Mouse (Mus musculus) midbrain, embryonic 11.5 days (tissue): ENCODE results near the gene Pbx1. TPM values are rescaled to one million over a fixed set of nuclear protein-coding genes. Genes with fewer than 3 reads are reported as not detected.

Experiments used
- ATAC-seq: fragments of 200-750 bp; cut with Nextera tagmentation; 2 replicates; pipeline ENCODE4 v1.8.0; 2017; ENCODE audit warnings: moderate TSS enrichment, moderate library complexity; ENCODE audit not compliant: low FRiP score
- DNase-seq: peaks from one replicate; pipeline ENCODE4 v3.0.0; 2015; ENCODE audit warnings: low spot score; ENCODE audit errors: missing footprints
- H3K27ac ChIP-seq: fragments of 300-500 bp; sonication (generic); 2 replicates; pipeline ENCODE4 v1.5.1; 2014; ENCODE audit warnings: low read depth, low read length
- H3K27me3 ChIP-seq: fragments of 300-500 bp; sonication (generic); 2 replicates; pipeline ENCODE4 v1.6.1; 2014; ENCODE audit warnings: mild to moderate bottlenecking, low read length, moderate library complexity, mixed read lengths; ENCODE audit not compliant: control insufficient read depth, insufficient read depth
- H3K36me3 ChIP-seq: fragments of 300-500 bp; sonication (generic); 2 replicates; pipeline ENCODE4 v1.6.1; 2014; ENCODE audit warnings: mild to moderate bottlenecking, low read length, moderate library complexity, mixed read lengths; ENCODE audit not compliant: control insufficient read depth, insufficient read depth
- H3K4me1 ChIP-seq: fragments of 300-500 bp; sonication (generic); 2 replicates; pipeline ENCODE4 v1.6.1; 2014; ENCODE audit warnings: low read length; ENCODE audit not compliant: control insufficient read depth, insufficient read depth
- H3K4me2 ChIP-seq: fragments of 300-500 bp; sonication (generic); 2 replicates; pipeline ENCODE4 v1.6.1; 2014; ENCODE audit warnings: mild to moderate bottlenecking, moderate library complexity
- H3K4me3 ChIP-seq: fragments of 300-500 bp; sonication (generic); 2 replicates; pipeline ENCODE4 v1.5.1; 2014; ENCODE audit warnings: low read depth, low read length
- H3K9ac ChIP-seq: fragments of 300-500 bp; sonication (generic); 2 replicates; pipeline ENCODE4 v1.6.1; 2014; ENCODE audit warnings: low read length
- H3K9me3 ChIP-seq: fragments of 300-500 bp; sonication (generic); 2 replicates; pipeline ENCODE4 v1.6.1; 2016; ENCODE audit warnings: low read length; ENCODE audit not compliant: control insufficient read depth
- WGBS: fragments of 180-500 bp; shearing (Covaris S2); extraction: QIAGEN DNeasy Blood & Tissue Kit; methylation state at CpG from one replicate; pipeline ENCODE4 v1.1.7; 2014; 5-methylcytosine and 5-hydroxymethylcytosine counted together
- polyA plus RNA-seq: library from polyadenylated mRNA; unstranded; fragments of >200 nt; fragmentation: Nextera tagmentation; extraction: Ambion mirVana; gene quantifications from 2 replicates; pipeline ENCODE4 v1.2.1, GENCODE M21; 2014

Pbx1 gene
- polyA plus RNA-seq, 1 experiment from 2014 or later = 49.3 TPM

DNA sequence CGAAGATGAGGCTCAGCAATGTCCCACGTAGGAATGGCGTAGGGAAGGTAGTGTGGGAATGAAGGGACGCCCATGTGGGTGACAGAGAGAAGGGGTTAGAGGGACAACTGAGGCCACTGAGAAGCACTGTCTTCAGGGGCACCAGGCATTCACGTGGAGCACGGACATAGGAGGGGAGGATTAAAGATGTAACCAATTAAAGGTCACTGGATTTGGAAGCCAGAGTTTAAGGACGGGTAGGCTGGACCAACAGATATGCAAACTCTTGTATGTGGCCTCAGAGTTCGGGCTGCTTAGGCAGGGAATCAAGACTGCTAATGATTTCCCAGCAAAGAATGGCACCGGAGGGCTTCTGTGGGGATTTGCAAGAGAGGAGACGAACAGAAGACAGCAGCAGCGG, 252.4 kb downstream of the Pbx1 start:
- H3K36me3 ChIP-seq = peaks cover 2% of the 10 kb centered on the region
- no peak overlapping the region for H3K4me2 ChIP-seq
- no peak overlapping the region for H3K4me3 ChIP-seq
- WGBS = 85% methylated on average over 11 of the region's 11 CpGs
- no peak overlapping the region for H3K9ac ChIP-seq
- H3K27ac ChIP-seq = no peak overlapping the region
- no peak for ATAC-seq
- no peaks in the 10 kb centered on the region for H3K9me3 ChIP-seq
- DNase-seq = no peak
- no peaks in the 10 kb centered on the region for H3K4me1 ChIP-seq
- H3K27me3 ChIP-seq = no peaks in the 10 kb centered on the region

DNA sequence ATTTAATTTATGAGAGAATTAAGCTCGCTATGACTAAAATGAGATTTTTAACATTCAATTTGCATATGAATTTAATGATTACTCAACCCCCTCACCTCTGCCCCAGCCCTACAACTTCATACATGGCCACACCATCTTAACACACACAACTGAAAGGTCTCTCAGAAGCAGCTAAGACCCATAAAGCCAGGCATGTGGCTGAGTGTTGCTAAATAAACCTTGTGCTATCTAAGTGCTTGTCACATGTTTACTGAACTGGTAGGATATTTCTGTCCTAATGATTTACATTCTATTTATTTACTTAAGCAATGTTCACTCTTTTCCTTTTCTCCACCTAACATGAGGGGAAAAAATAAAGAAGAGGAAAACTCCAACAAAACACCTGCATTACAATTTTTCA, 253.5 kb downstream of the Pbx1 start:
- Histone ChIP-seq H3K9ac (no peak overlapping the region), H3K27me3 (no peaks in the 10 kb centered on the region), H3K4me2 (no peak overlapping the region), H3K36me3 (peaks cover 6% of the 10 kb centered on the region), H3K4me3 (no peak overlapping the region), H3K9me3 (no peaks in the 10 kb centered on the region), H3K27ac (no peak overlapping the region), H3K4me1 (no peaks in the 10 kb centered on the region)
- DNase-seq = no peak
- WGBS = 78% methylated on average over 1 of the region's 1 CpGs
- no peak for ATAC-seq

DNA sequence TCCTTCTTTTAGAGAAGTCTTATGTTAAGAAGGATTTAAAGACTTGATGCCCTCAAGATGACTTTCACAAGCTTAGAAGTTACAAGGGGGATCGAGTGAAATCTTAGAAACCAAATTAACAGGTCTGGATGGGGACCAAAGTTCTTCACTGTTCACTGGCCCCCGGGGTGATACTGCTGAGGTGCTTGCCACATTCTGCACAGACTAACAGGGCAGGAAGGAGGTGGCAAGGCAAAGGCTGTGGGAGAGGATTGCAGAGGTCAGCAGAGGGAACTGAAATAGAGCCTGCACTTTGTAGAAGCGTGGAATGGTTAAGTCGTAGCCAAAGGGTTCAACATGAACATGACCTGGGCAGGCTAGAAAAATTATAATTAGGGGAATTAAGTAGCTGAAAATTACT, 256.5 kb downstream of the Pbx1 start:
- no peaks in the 10 kb centered on the region for H3K9me3 ChIP-seq
- ATAC-seq = no peak
- H3K4me2 ChIP-seq = no peak overlapping the region
- peaks cover 4% of the 10 kb centered on the region; the same call in 1 of the 2 replicates for H3K36me3 ChIP-seq
- H3K9ac ChIP-seq = no peak overlapping the region
- 88% methylated on average over 4 of the region's 4 CpGs for WGBS
- no peaks in the 10 kb centered on the region for H3K4me1 ChIP-seq
- DNase-seq = no peak
- no peak overlapping the region for H3K27ac ChIP-seq
- H3K4me3 ChIP-seq = no peak overlapping the region
- H3K27me3 ChIP-seq = no peaks in the 10 kb centered on the region

DNA sequence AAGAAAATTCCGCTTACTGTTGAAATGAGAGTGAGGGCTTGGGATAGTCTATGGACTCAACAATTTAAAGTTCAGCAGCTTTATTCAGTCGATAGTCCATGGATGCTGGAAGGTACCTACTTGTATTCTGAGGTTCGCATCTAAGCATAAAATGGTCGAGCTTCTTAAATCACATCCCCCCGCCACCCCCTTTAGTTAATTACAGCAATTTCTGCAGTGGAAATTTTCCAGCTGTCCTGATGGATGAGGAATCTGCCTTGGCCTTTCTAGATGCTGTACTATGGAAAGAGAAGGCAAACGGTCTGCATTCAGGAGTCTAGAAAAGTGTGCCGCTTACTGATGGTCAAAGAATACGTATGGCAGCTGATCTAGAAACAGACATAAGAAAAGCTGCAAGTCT, 262.3 kb downstream of the Pbx1 start:
- H3K27me3 ChIP-seq = no peaks in the 10 kb centered on the region
- H3K4me3 ChIP-seq = no peak overlapping the region
- 91% methylated on average over 8 of the region's 8 CpGs for WGBS
- H3K36me3 ChIP-seq = peaks cover 4% of the 10 kb centered on the region; the same call in 1 of the 2 replicates
- H3K4me1 ChIP-seq = no peaks in the 10 kb centered on the region; the same call in 1 of the 2 replicates
- H3K27ac ChIP-seq = no peak overlapping the region
- no peaks in the 10 kb centered on the region for H3K9me3 ChIP-seq
- DNase-seq = no peak
- no peak overlapping the region for H3K4me2 ChIP-seq
- no peak for ATAC-seq
- H3K9ac ChIP-seq = no peak overlapping the region

DNA sequence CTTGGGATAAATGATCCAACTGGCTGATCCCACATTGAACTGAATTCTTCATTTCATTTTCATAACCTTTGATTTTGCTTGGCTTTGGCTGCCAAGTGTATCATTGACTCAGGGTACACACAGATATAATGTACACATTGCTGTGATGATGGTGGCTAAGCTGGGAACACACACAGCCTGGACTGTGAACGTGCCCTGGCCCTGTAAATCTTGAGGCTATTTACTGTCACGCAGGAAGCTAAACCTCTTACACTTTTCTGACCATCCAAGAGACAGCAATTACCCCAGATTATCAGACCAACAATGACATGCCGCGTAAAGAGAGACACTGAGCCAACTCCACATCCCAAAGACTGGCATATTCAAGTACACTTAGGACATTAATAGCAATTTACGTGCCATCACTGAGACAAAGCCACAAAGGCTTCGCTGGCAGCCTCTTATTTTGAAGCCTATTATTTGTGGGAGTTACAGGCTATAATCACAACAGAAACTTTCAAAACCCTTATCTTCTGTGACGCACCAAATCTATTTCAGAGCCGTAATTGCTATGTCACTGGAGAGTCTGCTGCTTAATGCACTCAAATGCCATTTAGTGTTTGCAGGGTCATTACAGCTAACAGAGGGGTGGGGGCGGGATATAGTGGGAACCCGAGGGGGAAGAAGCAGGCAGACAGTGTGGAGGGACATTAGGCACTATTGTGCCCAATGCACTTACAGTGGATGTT, 262.9 kb downstream of the Pbx1 start:
- no peak overlapping the region for H3K27ac ChIP-seq
- 81% methylated on average over 10 of the region's 10 CpGs for WGBS
- H3K4me1 ChIP-seq = no peaks in the 10 kb centered on the region; the same call in none of the 2 replicates
- H3K4me2 ChIP-seq = no peak overlapping the region
- H3K9ac ChIP-seq = no peak overlapping the region
- H3K9me3 ChIP-seq = no peaks in the 10 kb centered on the region
- H3K27me3 ChIP-seq = no peaks in the 10 kb centered on the region
- peaks cover 4% of the 10 kb centered on the region; the same call in 1 of the 2 replicates for H3K36me3 ChIP-seq
- H3K4me3 ChIP-seq = no peak overlapping the region
- no peak for ATAC-seq
- DNase-seq = no peak

DNA sequence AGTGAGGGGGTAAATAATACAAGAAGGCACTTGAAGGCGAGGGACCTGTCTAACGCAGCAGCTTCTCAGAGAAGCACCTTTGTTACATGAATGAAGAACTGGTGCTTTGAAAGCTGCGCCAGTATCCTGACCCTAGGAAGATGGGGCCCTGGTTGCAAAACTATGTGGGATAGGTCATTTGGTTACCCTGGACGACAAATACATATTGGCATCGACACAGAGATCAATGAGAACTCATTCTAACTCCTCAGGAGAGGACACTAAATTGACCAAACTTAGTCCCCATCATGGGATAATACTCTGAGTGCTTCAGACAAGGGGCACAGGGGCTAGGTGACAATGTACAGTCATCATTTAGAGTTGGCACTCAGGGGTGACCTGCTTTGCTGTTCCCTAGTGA, 264.3 kb downstream of the Pbx1 start:
- no peak overlapping the region for H3K9ac ChIP-seq
- H3K4me1 ChIP-seq = peaks cover 4% of the 10 kb centered on the region
- no peak overlapping the region for H3K27ac ChIP-seq
- DNase-seq (no peak), ATAC-seq (no peak)
- no peaks in the 10 kb centered on the region for H3K36me3 ChIP-seq
- H3K27me3 ChIP-seq = no peaks in the 10 kb centered on the region
- H3K4me2 ChIP-seq = no peak overlapping the region
- H3K9me3 ChIP-seq = no peaks in the 10 kb centered on the region
- no peak overlapping the region for H3K4me3 ChIP-seq
- WGBS = 90% methylated on average over 5 of the region's 5 CpGs

DNA sequence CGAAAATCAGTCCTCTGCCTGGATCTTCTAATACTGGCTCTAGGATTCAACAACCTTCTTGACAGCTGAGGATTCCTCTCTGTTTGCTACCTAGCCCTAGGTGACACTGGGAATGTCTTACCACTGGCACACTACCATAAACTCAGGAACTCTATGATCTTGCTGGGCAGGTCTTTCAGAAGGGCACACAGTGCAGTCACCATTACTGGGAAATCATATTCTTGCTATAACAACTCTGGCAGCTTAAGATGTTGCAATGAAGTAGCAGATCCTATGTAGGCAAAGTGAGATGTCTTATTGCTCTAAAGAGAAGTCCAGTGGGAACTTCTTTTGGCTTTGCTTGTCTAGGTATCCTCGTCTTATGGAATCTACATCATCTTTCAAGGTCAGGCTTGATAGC, 265.2 kb downstream of the Pbx1 start:
- H3K9me3 ChIP-seq = no peaks in the 10 kb centered on the region
- H3K27me3 ChIP-seq = no peaks in the 10 kb centered on the region
- no peak overlapping the region for H3K9ac ChIP-seq
- no peak overlapping the region for H3K4me3 ChIP-seq
- no peak for DNase-seq
- no peak overlapping the region for H3K4me2 ChIP-seq
- ATAC-seq = no peak
- no peaks in the 10 kb centered on the region for H3K36me3 ChIP-seq
- 91% methylated on average over 2 of the region's 2 CpGs for WGBS
- no peak overlapping the region for H3K27ac ChIP-seq
- peaks cover 4% of the 10 kb centered on the region for H3K4me1 ChIP-seq

DNA sequence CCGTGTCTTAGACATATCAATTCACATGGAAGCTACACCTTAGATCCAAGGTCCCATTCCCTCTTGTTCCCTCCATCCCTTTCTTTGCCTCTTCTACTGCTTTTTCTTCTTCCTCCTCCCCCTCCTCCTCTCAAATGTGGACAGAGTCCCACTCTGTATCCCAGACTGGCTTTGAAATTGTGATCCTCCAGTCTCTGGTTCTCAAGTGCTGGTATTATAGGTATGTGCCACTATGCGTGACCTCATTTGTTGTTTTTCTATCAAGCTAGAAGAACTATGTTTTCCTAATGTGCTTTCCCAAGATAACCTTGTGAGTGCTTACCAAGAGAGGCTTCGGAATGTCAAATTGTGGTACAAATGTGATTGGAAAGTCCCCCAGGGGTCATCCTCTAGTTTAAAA, 267.1 kb downstream of the Pbx1 start:
- Histone ChIP-seq H3K4me2 (no peak overlapping the region), H3K36me3 (peaks cover under 1% of the 10 kb centered on the region; the same call in 1 of the 2 replicates), H3K4me3 (no peak overlapping the region), H3K4me1 (peaks cover 4% of the 10 kb centered on the region), H3K27ac (no peak overlapping the region), H3K9ac (no peak overlapping the region), H3K27me3 (no peaks in the 10 kb centered on the region), H3K9me3 (no peaks in the 10 kb centered on the region)
- ATAC-seq = no peak
- no peak for DNase-seq
- 82% methylated on average over 3 of the region's 3 CpGs for WGBS

DNA sequence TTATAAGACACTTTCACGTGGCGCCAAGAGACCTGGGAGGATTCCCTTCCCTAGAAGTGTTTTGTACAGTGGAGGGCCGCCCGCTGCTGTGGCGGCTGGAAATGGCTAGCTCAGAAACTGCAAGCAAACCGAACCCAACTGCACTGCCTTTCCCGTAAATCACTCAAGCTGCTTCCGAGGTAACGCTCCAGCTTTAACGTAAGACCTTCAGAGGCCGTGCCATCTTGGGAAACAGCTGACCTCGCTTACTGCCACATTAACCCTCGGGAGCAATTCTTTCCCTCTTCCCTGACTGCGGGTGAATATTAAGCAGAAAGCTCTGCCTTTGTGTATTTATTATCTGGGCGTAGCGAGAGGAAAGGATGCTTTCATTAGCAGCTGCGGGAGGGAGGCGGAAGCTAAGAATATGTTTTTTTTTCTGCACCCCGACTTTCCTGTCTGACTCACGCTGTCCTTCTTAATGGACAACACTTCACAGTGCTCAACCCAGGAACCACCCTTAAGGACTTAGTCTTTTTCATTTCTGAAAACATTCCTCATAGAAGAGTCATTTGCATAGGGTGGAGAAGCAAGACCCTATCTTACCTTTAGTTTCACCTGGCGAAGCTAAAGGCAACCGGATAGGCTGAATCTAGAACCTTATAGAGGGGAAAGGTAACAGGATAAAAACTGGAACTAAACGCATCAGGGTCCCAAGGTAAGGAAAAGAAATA, 268.4 kb downstream of the Pbx1 start:
- Histone ChIP-seq H3K9ac (0 out of 2 replicates have a peak overlapping the region, but pooled peaks have one; percentile 3), H3K27ac (peak overlapping the region; percentile 8; the same call in 1 of the 2 replicates), H3K4me1 (peaks cover 4% of the 10 kb centered on the region; the same call in 1 of the 2 replicates), H3K36me3 (peaks cover 3% of the 10 kb centered on the region; the same call in 1 of the 2 replicates), H3K4me3 (no peak overlapping the region), H3K27me3 (no peaks in the 10 kb centered on the region), H3K4me2 (no peak overlapping the region), H3K9me3 (no peaks in the 10 kb centered on the region)
- WGBS = 66% methylated on average over 23 of the region's 23 CpGs
- ATAC-seq (peak; percentile 30; the same call in 1 of the 2 replicates), DNase-seq (peak; percentile 87)
